13 mouse cellular contexts compared by ENCODE assay signal in the genomic region with DNA sequence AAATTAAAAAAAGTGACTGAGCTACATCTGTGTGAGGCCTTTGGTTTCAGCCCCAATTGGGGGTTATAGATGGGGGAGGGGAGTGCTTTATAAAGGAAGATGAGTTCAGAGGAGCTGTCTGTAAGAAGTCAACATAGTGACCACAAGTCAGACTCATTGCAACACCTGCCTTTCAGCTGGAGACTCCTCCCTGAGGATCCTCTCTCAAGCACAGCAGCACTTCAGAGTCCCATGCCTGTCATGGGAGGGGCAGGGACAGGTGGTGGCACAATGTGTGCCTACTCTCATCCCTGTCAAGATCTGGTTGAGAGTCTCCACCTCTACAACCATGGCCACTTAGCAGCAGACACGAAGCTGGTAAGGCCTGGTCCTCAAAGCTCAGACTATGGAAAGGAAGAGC. TPM values are rescaled to one million over a fixed set of nuclear protein-coding genes. Genes with fewer than 3 reads are reported as not detected.
DNase-seq lines count a peak whose midpoint lies in the region; ATAC-seq lines count a peak whose summit lies in the region.
"Had no signal": no experiment of that assay in that cellular context is flagged by ENCODE, and none has a peak within 500 bp of the region (broad histone marks: within the 10 kb centered on the region; RNA-seq: fewer than 3 reads in every experiment).

No protein-coding gene starts in this region.

- peak; percentile 50 for ATAC-seq in activated CD4-positive, CD25-positive, alpha-beta regulatory T cell, adult 4 months
- ATAC-seq: intestine, embryonic 15.5 days had no signal

- peak; percentile 53 for DNase-seq in lung, postnatal 36 days
- DNase-seq in lung, postnatal 4 days, result no peak
- peak; percentile 56 for DNase-seq in naive thymus-derived CD4-positive, alpha-beta T cell, adult 2 months (ENCODE audit: low read depth)
- peak; percentile 41 for DNase-seq in thymus, postnatal 25 days
- DNase-seq in embryo, embryonic 9.5 days (ENCODE audit: extremely low spot score), result no peak
- DNase-seq in urinary bladder, postnatal 4 days (ENCODE audit: low spot score in 2 of 2), result no peak
- no peak for DNase-seq in retina, postnatal 1 day
- DNase-seq: cerebellum, adult 18-20 months; heart, postnatal 4 days; kidney, postnatal 14 days; layer of hippocampus, postnatal 36 days had no signal

RNA-seq across cellular contexts. Expression of gene Ostf1, which starts 11.9 kb away (rescaled TPM):
- polyA plus RNA-seq in activated CD4-positive, CD25-positive, alpha-beta regulatory T cell, adult 4 months (2017; shearing (Covaris generic)), result 100 to 1,000 TPM; 142 to 143 TPM

RNA-seq across cellular contexts. Expression of gene Nmrk1, which starts 12.1 kb away (rescaled TPM):
- 1 to 10 TPM; 6.0 to 7.3 TPM for polyA plus RNA-seq in activated CD4-positive, CD25-positive, alpha-beta regulatory T cell, adult 4 months (2017; shearing (Covaris generic))

RNA-seq across cellular contexts. Expression of gene Carnmt1, which starts 50.9 kb away (rescaled TPM):
- polyA plus RNA-seq in activated CD4-positive, CD25-positive, alpha-beta regulatory T cell, adult 4 months (2017; shearing (Covaris generic)), result 1 to 10 TPM; 2.7 to 4.3 TPM

Comparison
In these comparisons a context has a peak if more than half of its experiments do, and no peak if none do; other contexts are left out.
1. DNase-seq: peak in lung, postnatal 36 days (single experiment), naive thymus-derived CD4-positive, alpha-beta T cell, adult 2 months (single experiment) and thymus, postnatal 25 days (single experiment); none in lung, postnatal 4 days (0 of 2), embryo, embryonic 9.5 days (single experiment), urinary bladder, postnatal 4 days (0 of 2) and retina, postnatal 1 day (single experiment).